Mouse (Mus musculus) embryonic facial prominence, embryonic 13.5 days (tissue): Measurements from ENCODE around the gene Mthfd1l. TPM values are rescaled to one million over a fixed set of nuclear protein-coding genes. Genes with fewer than 3 reads are reported as not detected.

Experiments
- ATAC-seq: fragments of 200-750 bp; cut with Nextera tagmentation; 2 replicates; pipeline ENCODE4 v1.8.0; 2017; ENCODE audit warnings: low read depth; ENCODE audit not compliant: insufficient number of reproducible peaks, insufficient read depth, low FRiP score, low TSS enrichment
- H3K27ac ChIP-seq: fragments of 300-500 bp; sonication (generic); 2 replicates; pipeline ENCODE4 v1.5.1; 2015; ENCODE audit warnings: moderate library complexity, mild to moderate bottlenecking, inconsistent platforms
- H3K27me3 ChIP-seq: fragments of 300-500 bp; sonication (generic); 2 replicates; pipeline ENCODE4 v1.6.1; 2015; ENCODE audit warnings: mild to moderate bottlenecking, inconsistent platforms
- H3K36me3 ChIP-seq: fragments of 300-500 bp; sonication (generic); 2 replicates; pipeline ENCODE4 v1.6.1; 2015; ENCODE audit warnings: mild to moderate bottlenecking, inconsistent platforms
- H3K4me1 ChIP-seq: fragments of 300-500 bp; sonication (generic); 2 replicates; pipeline ENCODE4 v1.6.1; 2015; ENCODE audit warnings: inconsistent platforms
- H3K4me2 ChIP-seq: fragments of 300-500 bp; sonication (generic); 2 replicates; pipeline ENCODE4 v1.6.1; 2015; ENCODE audit warnings: moderate library complexity, mild to moderate bottlenecking, inconsistent platforms
- H3K4me3 ChIP-seq: fragments of 300-500 bp; sonication (generic); 2 replicates; pipeline ENCODE4 v1.5.1; 2015; ENCODE audit warnings: mild to moderate bottlenecking, inconsistent platforms
- H3K9ac ChIP-seq: fragments of 300-500 bp; sonication (generic); 2 replicates; pipeline ENCODE4 v1.6.1; 2015; ENCODE audit warnings: mild to moderate bottlenecking, inconsistent platforms
- H3K9me3 ChIP-seq: fragments of 300-500 bp; sonication (generic); 2 replicates; pipeline ENCODE4 v1.6.1; 2016; ENCODE audit warnings: inconsistent platforms
- WGBS: fragments of 180-500 bp; shearing (Covaris S2); methylation state at CpG from one replicate; pipeline ENCODE4 v1.1.7; 2015; ENCODE audit warnings: mixed read lengths; 5-methylcytosine and 5-hydroxymethylcytosine counted together
- polyA plus RNA-seq: library from polyadenylated mRNA; unstranded; fragments of >200 nt; fragmentation: Nextera tagmentation; extraction: Ambion mirVana; gene quantifications from 2 replicates; pipeline ENCODE4 v1.2.1, GENCODE M21; 2015

Gene Mthfd1l
- polyA plus RNA-seq, 1 experiment from 2014 or later: 11.0 TPM

DNA sequence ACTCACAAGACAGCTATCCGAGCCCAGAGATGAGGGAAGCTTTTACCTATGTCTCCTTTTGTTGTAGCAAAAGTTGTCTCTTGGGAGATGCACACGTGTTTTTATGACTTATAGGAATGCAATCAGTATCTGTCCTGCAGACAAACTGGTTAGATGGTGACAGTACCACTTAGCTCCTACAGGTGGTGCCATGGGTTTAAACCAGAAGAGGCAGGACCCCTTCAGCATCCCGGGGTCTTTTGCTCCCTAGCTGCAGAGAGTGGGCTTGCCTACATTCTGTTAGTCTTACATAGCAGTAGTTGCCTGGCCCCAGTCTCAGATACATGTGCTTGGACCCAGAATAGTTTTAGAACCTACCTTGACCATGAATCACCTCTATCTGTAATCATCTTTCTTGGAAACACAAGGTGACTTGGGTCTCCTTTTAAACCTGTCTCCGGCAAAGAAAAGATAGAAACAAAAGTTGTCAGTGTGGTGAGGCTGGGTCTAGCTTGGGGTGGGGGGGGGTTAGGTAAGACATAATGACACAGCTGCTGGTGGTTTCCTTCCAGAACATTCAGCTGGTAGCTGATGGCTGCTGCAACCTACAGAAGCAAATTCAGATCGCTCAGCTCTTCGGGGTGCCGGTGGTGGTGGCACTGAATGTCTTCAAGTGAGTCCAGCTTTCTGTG lies 116.0 kb downstream of the Mthfd1l start:
- Histone ChIP-seq H3K4me2 (no peak overlapping the region), H3K9ac (no peak overlapping the region), H3K4me1 (no peaks in the 10 kb centered on the region), H3K27me3 (no peaks in the 10 kb centered on the region), H3K4me3 (no peak overlapping the region), H3K36me3 (no peaks in the 10 kb centered on the region), H3K27ac (no peak overlapping the region), H3K9me3 (no peaks in the 10 kb centered on the region)
- no peak for ATAC-seq
- 76% methylated on average over 7 of the region's 7 CpGs for WGBS

DNA sequence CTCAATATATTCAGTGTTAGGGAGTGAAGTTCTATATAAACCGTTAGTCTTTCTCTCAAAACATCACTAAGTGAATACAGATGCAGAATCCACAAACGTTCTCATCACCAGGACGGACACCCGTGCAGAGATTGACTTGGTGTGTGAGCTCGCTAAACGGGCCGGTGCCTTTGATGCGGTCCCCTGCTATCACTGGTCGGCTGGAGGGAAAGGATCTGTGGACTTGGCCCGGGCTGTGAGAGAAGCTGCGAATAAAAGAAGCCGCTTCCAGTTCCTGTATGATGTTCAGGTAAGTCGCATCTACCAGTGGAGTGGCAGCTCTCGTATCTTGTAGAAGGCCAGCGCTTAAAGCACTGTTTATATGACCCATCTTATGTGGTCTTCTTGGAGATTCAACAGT lies 117.0 kb downstream of the Mthfd1l start:
- Histone ChIP-seq H3K9me3 (no peaks in the 10 kb centered on the region), H3K36me3 (no peaks in the 10 kb centered on the region), H3K27ac (no peak overlapping the region), H3K4me3 (no peak overlapping the region), H3K27me3 (no peaks in the 10 kb centered on the region), H3K9ac (no peak overlapping the region), H3K4me2 (no peak overlapping the region), H3K4me1 (no peaks in the 10 kb centered on the region)
- 76% methylated on average over 15 of the region's 15 CpGs for WGBS
- no peak for ATAC-seq

DNA sequence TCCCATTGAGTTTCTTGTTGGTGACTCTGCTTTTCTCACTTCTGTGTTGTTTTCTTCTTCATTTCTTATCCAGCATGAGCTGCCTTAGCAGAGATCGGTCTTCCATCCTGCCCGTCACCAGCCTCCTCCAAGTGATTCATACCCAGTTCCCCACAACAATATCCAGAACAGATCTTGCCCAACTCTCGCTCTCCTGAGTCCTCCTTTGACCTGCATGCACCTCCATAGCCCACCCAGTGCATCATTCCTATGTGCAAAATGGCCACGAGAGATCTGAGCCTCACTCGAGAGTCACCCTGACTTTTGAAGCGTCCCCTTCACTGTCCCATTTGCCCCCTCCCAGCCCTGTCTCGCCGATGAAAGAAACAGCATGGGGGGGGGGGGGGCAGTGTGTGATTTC lies 120.1 kb downstream of the Mthfd1l start:
- Histone ChIP-seq H3K27me3 (no peaks in the 10 kb centered on the region), H3K27ac (no peak overlapping the region), H3K9ac (no peak overlapping the region), H3K4me3 (no peak overlapping the region), H3K4me2 (no peak overlapping the region), H3K9me3 (no peaks in the 10 kb centered on the region), H3K4me1 (no peaks in the 10 kb centered on the region), H3K36me3 (no peaks in the 10 kb centered on the region)
- WGBS: 91% methylated on average over 8 of the region's 8 CpGs
- ATAC-seq: no peak

DNA sequence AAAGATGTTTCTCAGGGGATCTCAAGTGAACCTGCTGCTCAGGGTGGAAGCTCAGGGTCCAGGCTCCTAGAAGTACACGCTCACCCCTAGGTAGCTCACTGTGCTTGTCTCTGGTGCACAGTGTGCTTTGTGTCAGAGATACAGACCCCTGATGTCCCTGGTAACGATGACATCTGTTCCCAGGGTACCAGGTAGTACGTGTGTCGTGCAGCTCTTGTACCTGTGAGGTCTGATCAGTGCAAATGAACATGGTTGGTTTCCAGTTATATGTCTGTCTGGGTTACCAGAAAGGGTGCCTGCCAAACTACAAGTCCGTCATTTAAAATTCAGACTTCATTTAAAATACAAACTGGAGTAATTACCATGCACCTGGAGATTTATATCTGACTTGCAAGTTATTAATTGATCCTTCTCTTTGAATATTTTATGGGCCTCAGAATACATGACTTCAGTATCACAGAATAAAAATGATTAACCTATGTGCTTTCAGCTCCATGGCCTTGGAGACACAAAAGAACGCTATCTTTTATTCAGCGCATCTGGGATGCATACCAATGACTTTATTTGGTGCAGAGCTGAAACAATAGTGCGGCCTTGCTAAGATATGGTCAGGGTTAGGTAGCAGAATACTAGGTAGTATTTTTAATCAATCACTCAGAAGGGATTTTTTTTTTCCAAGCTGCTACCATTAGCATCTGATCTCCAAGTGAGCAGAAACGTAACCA lies 121.3 kb downstream of the Mthfd1l start:
- WGBS: 93% methylated on average over 9 of the region's 9 CpGs

DNA sequence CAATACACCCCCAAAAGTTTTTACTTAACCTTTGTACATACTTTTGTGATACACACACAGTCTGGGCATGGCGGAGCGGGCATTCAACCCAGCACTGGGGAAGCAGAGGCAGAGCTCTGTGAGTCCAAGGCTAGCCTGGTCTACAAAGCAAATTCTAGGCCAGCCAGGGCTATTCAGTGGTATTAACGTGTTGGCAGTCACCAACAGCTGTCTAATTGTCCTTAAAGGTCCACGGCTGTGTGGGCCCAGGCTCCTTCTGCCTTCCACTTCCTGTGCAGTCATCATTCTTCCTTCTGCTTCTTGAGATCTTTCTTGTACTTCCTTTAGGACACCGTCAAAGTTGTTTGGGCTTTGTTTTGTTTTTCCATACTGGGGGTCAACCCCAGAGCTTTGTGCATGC lies 123.2 kb downstream of the Mthfd1l start:
- Histone ChIP-seq H3K4me1 (no peaks in the 10 kb centered on the region), H3K36me3 (no peaks in the 10 kb centered on the region), H3K9me3 (no peaks in the 10 kb centered on the region), H3K4me3 (no peak overlapping the region), H3K27ac (no peak overlapping the region), H3K27me3 (no peaks in the 10 kb centered on the region), H3K9ac (no peak overlapping the region), H3K4me2 (no peak overlapping the region)
- ATAC-seq: no peak
- WGBS: 78% methylated on average over 5 of the region's 5 CpGs

More for the DNA sequence above, 121.3 kb downstream of the Mthfd1l start:
- Histone ChIP-seq H3K4me1 (no peaks in the 10 kb centered on the region), H3K27me3 (no peaks in the 10 kb centered on the region), H3K4me2 (no peak overlapping the region), H3K27ac (no peak overlapping the region), H3K9me3 (no peaks in the 10 kb centered on the region), H3K36me3 (no peaks in the 10 kb centered on the region), H3K4me3 (no peak overlapping the region), H3K9ac (no peak overlapping the region)
- ATAC-seq: no peak

DNA sequence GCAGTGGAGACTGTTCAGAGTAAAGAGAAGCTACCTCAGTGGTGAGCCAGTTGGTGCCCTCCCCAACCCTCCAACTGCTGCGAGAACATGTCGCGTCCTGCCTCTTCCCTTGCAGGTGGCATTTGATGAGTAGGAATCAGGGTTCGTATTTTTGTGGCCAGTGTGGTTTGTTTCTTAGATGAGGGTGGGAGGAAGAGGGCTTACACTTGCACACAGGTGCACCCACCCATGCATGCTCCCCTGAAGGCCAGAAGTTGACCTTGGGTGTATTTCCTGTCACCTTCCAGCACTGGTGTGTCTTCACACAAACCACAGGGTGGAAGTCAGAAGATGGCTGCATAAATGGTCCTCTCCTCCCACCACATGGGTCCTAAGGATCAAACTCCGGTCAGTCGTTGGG lies 127.1 kb downstream of the Mthfd1l start:
- Histone ChIP-seq H3K27ac (no peak overlapping the region), H3K36me3 (peaks cover 5% of the 10 kb centered on the region; the same call in 1 of the 2 replicates), H3K9ac (no peak overlapping the region), H3K4me1 (no peaks in the 10 kb centered on the region), H3K4me3 (no peak overlapping the region), H3K9me3 (no peaks in the 10 kb centered on the region), H3K4me2 (no peak overlapping the region), H3K27me3 (no peaks in the 10 kb centered on the region)
- 89% methylated on average over 6 of the region's 6 CpGs for WGBS
- no peak for ATAC-seq

DNA sequence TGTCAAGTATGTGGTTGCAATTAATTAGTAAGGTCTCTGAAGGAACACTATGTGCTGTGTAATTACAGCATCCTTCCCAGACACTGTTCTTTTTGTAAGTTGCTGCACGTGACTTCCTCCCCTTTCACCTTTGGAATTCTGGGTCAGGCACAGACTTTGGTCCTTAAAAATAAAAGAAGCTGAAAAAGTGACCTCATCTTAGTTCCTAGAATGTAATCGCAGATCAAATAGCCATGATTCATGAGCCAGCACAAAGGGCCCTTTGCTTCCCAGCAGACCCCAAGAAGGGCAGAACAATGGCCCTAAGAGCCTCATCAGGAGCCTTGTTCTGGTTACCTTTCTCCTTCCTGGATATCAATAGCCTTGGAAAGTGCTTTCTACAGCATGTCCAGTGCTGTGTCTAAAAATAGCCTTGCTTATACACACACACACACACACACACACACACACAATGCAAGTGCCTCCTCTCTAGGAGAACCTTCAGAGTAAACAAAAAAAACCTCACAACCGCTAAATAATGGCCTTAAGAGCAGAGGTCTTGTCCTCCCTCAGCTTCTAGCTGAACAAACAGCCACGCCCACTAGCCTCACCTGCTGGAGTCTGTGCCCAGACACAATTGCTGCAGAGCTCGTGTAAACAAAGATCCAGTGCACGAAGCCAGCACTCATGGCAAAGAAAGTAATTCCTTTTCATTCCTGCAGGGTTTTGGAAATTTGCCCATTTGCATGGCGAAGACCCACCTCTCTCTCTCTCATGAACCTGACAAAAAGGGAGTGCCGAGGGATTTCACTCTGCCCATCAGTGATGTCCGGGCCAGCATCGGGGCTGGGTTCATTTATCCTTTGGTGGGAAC lies 133.0 kb downstream of the Mthfd1l start:
- Histone ChIP-seq H3K27me3 (no peaks in the 10 kb centered on the region), H3K4me3 (no peak overlapping the region), H3K9ac (no peak overlapping the region), H3K27ac (0 out of 2 replicates have a peak overlapping the region, but pooled peaks have one; percentile 22), H3K9me3 (no peaks in the 10 kb centered on the region), H3K4me2 (no peak overlapping the region), H3K4me1 (peaks cover 18% of the 10 kb centered on the region), H3K36me3 (peaks cover 5% of the 10 kb centered on the region; the same call in 1 of the 2 replicates)
- 37% methylated on average over 10 of the region's 10 CpGs for WGBS
- 0 out of 2 replicates have a peak, but pooled peaks have one; percentile 17 for ATAC-seq

DNA sequence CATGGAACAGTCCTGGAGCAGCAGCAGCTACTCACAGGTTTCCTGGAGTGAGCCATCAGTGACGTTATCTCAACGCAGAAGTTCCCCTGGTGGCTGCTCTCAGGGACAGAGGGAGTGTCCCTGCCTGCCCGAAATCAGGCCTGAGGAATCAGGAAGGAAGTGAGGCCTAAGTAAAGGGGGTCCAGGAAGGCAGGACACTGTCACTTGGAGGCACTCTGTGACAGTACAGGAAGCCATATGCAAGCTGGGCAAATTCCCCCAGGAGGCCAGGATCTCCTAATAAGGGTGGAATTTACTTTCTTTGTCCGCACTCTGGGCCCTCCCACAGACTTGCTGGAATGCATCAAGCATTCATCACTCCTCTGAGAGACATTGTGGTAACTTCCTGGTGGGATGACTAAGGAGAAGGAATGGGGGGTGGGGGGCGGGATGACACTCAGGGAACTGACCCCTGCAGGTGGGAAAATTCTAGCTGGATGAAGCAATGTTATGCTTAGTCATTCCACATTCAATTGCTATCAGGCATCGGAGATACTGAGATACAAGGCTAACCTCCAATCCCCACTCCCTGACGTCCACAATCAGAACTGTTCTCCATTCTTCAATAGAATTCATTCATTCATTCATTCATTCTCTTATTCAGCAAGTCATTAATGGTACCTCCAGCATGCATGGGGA lies 134.9 kb downstream of the Mthfd1l start:
- no peaks in the 10 kb centered on the region for H3K9me3 ChIP-seq
- ATAC-seq: no peak
- H3K4me1 ChIP-seq: peaks cover 29% of the 10 kb centered on the region
- WGBS: 33% methylated on average over 7 of the region's 7 CpGs
- H3K4me3 ChIP-seq: no peak overlapping the region
- peaks cover 5% of the 10 kb centered on the region; the same call in 1 of the 2 replicates for H3K36me3 ChIP-seq
- H3K4me2 ChIP-seq: no peak overlapping the region
- H3K27me3 ChIP-seq: no peaks in the 10 kb centered on the region
- peak overlapping the region; percentile 33; the same call in 1 of the 2 replicates for H3K27ac ChIP-seq
- H3K9ac ChIP-seq: no peak overlapping the region

DNA sequence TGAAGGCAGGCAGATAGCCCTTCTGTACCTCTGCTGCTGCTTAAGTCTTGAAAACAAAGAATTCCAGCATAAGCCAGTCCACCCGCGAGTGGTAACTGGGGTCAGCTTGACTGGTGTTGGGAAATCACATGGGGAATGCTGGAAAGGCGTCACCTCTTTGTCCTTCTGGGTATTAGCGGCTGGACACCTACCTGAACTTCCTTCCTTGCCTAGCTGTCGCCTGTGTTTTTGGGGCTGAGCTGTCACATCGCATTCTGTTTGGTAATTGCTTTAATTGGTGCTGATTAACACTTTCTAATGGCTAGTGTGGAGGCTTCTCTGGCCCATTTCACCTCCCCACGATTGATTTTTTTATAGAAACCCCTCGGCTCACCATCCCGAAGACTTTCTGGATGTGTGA lies 135.5 kb downstream of the Mthfd1l start:
- Histone ChIP-seq H3K9ac (no peak overlapping the region), H3K9me3 (no peaks in the 10 kb centered on the region), H3K4me1 (peaks cover 36% of the 10 kb centered on the region), H3K27me3 (no peaks in the 10 kb centered on the region), H3K4me2 (no peak overlapping the region), H3K4me3 (no peak overlapping the region), H3K36me3 (peaks cover under 1% of the 10 kb centered on the region; the same call in 1 of the 2 replicates), H3K27ac (no peak overlapping the region)
- ATAC-seq: no peak
- 74% methylated on average over 9 of the region's 9 CpGs for WGBS

DNA sequence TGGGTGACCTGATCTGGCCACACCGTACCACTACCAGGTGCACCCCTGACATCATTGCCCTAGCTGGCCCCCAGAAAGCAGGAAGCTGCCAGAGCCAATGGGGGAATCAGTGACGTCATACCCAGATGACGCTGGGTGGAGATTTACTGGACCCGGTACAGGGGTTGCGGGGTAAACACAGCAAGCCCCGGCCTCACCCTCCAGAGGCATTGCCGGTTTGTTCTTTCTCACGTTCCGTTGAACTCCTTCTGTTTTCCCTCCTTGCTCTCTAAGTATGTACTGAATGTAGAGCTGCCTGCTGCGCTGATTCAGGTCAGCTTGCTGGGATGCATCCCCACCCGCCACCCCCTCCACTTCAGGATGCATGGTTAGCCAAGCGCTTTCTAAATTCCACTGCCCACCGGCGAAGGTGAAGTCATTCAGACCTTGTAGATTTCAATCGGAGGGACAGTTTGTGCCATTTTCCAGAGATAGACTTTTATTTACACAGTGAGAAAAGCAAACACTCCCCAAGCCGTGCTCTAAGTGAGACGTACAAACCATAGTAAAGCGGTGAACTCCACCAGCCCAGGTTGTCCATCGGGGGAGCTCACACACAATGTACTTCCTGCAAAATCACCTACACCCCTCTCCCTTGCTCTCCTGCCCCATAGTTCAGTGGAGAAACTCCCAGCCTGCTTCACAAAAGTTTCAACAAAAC lies 138.3 kb downstream of the Mthfd1l start:
- Histone ChIP-seq H3K36me3 (no peaks in the 10 kb centered on the region), H3K27ac (no peak overlapping the region), H3K27me3 (no peaks in the 10 kb centered on the region), H3K4me3 (no peak overlapping the region), H3K9me3 (no peaks in the 10 kb centered on the region), H3K9ac (no peak overlapping the region), H3K4me1 (peaks cover 30% of the 10 kb centered on the region), H3K4me2 (no peak overlapping the region)
- no peak for ATAC-seq
- WGBS: 85% methylated on average over 19 of the region's 19 CpGs

DNA sequence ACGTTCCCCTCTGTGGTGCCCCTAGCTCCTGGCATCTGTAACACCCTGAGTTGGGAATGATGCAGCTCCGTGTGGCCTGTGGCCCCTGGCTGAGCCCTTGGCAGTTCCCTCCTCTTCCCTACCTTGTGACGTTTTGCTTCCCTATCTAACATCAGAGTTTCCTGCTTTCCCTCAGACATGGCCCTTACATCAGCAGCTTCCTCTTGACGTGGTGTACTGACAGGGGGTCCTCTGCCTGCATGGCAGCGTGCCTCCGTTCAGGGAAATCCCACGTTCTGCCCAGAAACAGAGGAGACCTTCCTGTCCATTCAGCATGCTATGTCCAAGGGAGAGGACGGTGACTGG lies 138.8 kb downstream of the Mthfd1l start:
- no peak overlapping the region for H3K4me3 ChIP-seq
- no peak overlapping the region for H3K4me2 ChIP-seq
- no peaks in the 10 kb centered on the region for H3K9me3 ChIP-seq
- no peak overlapping the region for H3K27ac ChIP-seq
- no peaks in the 10 kb centered on the region for H3K27me3 ChIP-seq
- no peak overlapping the region for H3K9ac ChIP-seq
- no peak for ATAC-seq
- WGBS: 73% methylated on average over 8 of the region's 8 CpGs
- H3K36me3 ChIP-seq: no peaks in the 10 kb centered on the region
- H3K4me1 ChIP-seq: peaks cover 31% of the 10 kb centered on the region
